Mouse (Mus musculus): Measurements from ENCODE around the gene Cers6. TPM values are rescaled to one million over a fixed set of nuclear protein-coding genes. Genes with fewer than 3 reads are reported as not detected.

The Cers6 gene
- polyA plus RNA-seq, 1 experiment: 10.3 TPM

- H3K27me3 ChIP-seq (ENCODE audit: control insufficient read depth, insufficient read depth, insufficient read length): no peaks in the 10 kb centered on the region
- H3ac ChIP-seq (ENCODE audit: control insufficient read depth, insufficient read length, low read depth): no peak overlapping the region
- no peak for TF ChIP-seq MYOD1 (IDR thresholded peaks at IDR 0.05; ENCODE audit: control insufficient read depth, insufficient read length, low read depth)
- TF ChIP-seq CEBPB (IDR thresholded peaks at IDR 0.05; ENCODE audit: low read depth): no peak
- TF ChIP-seq FOSL1 (IDR thresholded peaks at IDR 0.05; ENCODE audit: insufficient read depth, low read length, poor library complexity, severe bottlenecking): no peak
- TF ChIP-seq MAX (IDR thresholded peaks at IDR 0.05): no peak
- TF ChIP-seq MYOG (IDR thresholded peaks at IDR 0.05; ENCODE audit: control insufficient read depth, extremely low read depth, insufficient read length): no peak
- no peak for TF ChIP-seq USF1 (IDR thresholded peaks at IDR 0.05; ENCODE audit: low read depth)
- TF ChIP-seq CTCF (IDR thresholded peaks at IDR 0.05; ENCODE audit: control insufficient read depth, insufficient read depth, insufficient read length): no peak
- H3K79me3 ChIP-seq (ENCODE audit: low read depth): peaks cover 2% of the 10 kb centered on the region
- no peaks in the 10 kb centered on the region for H3K36me3 ChIP-seq (ENCODE audit: control insufficient read depth, insufficient read depth)
- H3K79me2 ChIP-seq (ENCODE audit: control insufficient read depth, insufficient read depth): peaks cover 8% of the 10 kb centered on the region
- no peak overlapping the region for H3K4me3 ChIP-seq (ENCODE audit: insufficient read depth, poor library complexity, severe bottlenecking)
These were observed 154.6 kb downstream of the Cers6 start for GRCm38 (mm10) chr2:69015822-69016221.

GRCm38 (mm10) chr2:69019026-69019565, 157.9 kb downstream of the Cers6 start:
- no peak for TF ChIP-seq FOSL1 (IDR thresholded peaks at IDR 0.05; ENCODE audit: insufficient read depth, low read length, poor library complexity, severe bottlenecking)
- no peak for TF ChIP-seq USF1 (IDR thresholded peaks at IDR 0.05; ENCODE audit: low read depth)
- no peak for TF ChIP-seq MAX (IDR thresholded peaks at IDR 0.05)
- TF ChIP-seq CTCF (IDR thresholded peaks at IDR 0.05; ENCODE audit: control insufficient read depth, insufficient read depth, insufficient read length): no peak
- no peak for TF ChIP-seq CEBPB (IDR thresholded peaks at IDR 0.05; ENCODE audit: low read depth)
- no peak for TF ChIP-seq MYOD1 (IDR thresholded peaks at IDR 0.05; ENCODE audit: control insufficient read depth, insufficient read length, low read depth)
- H3K79me3 ChIP-seq (ENCODE audit: low read depth): no peaks in the 10 kb centered on the region

GRCm38 (mm10) chr2:69019821-69020489, 158.7 kb downstream of the Cers6 start:
- no peaks in the 10 kb centered on the region for H3K36me3 ChIP-seq (ENCODE audit: control insufficient read depth, insufficient read depth)
- H3K79me2 ChIP-seq (ENCODE audit: control insufficient read depth, insufficient read depth): no peaks in the 10 kb centered on the region

More at GRCm38 (mm10) chr2:69019026-69019565, 157.9 kb downstream of the Cers6 start:
- Histone ChIP-seq H3ac (ENCODE audit: control insufficient read depth, insufficient read length, low read depth) (no peak overlapping the region), H3K27me3 (ENCODE audit: control insufficient read depth, insufficient read depth, insufficient read length) (no peaks in the 10 kb centered on the region), H3K36me3 (ENCODE audit: control insufficient read depth, insufficient read depth) (no peaks in the 10 kb centered on the region), H3K4me3 (ENCODE audit: insufficient read depth, poor library complexity, severe bottlenecking) (no peak overlapping the region), H3K79me2 (ENCODE audit: control insufficient read depth, insufficient read depth) (peaks cover 3% of the 10 kb centered on the region)

GRCm38 (mm10) chr2:69020636-69021310, 159.5 kb downstream of the Cers6 start:
- TF ChIP-seq USF1 (IDR thresholded peaks at IDR 0.05; ENCODE audit: low read depth) (no peak), MYOD1 (IDR thresholded peaks at IDR 0.05; ENCODE audit: control insufficient read depth, insufficient read length, low read depth) (no peak), FOSL1 (IDR thresholded peaks at IDR 0.05; ENCODE audit: insufficient read depth, low read length, poor library complexity, severe bottlenecking) (no peak), MAX (IDR thresholded peaks at IDR 0.05) (no peak), CTCF (IDR thresholded peaks at IDR 0.05; ENCODE audit: control insufficient read depth, insufficient read depth, insufficient read length) (no peak), MYOG (IDR thresholded peaks at IDR 0.05; ENCODE audit: control insufficient read depth, extremely low read depth, insufficient read length) (no peak), CEBPB (IDR thresholded peaks at IDR 0.05; ENCODE audit: low read depth) (no peak)
- no peaks in the 10 kb centered on the region for H3K79me2 ChIP-seq (ENCODE audit: control insufficient read depth, insufficient read depth)
- no peak overlapping the region for H3ac ChIP-seq (ENCODE audit: control insufficient read depth, insufficient read length, low read depth)
- no peaks in the 10 kb centered on the region for H3K36me3 ChIP-seq (ENCODE audit: control insufficient read depth, insufficient read depth)
- H3K79me3 ChIP-seq (ENCODE audit: low read depth): no peaks in the 10 kb centered on the region
- no peak overlapping the region for H3K4me3 ChIP-seq (ENCODE audit: insufficient read depth, poor library complexity, severe bottlenecking)
- H3K27me3 ChIP-seq (ENCODE audit: control insufficient read depth, insufficient read depth, insufficient read length): no peaks in the 10 kb centered on the region

More at GRCm38 (mm10) chr2:69019821-69020489, 158.7 kb downstream of the Cers6 start:
- TF ChIP-seq USF1 (IDR thresholded peaks at IDR 0.05; ENCODE audit: low read depth) (no peak), MYOG (IDR thresholded peaks at IDR 0.05; ENCODE audit: control insufficient read depth, extremely low read depth, insufficient read length) (no peak), CTCF (IDR thresholded peaks at IDR 0.05; ENCODE audit: control insufficient read depth, insufficient read depth, insufficient read length) (no peak), CEBPB (IDR thresholded peaks at IDR 0.05; ENCODE audit: low read depth) (no peak), FOSL1 (IDR thresholded peaks at IDR 0.05; ENCODE audit: insufficient read depth, low read length, poor library complexity, severe bottlenecking) (no peak), MAX (IDR thresholded peaks at IDR 0.05) (no peak), MYOD1 (IDR thresholded peaks at IDR 0.05; ENCODE audit: control insufficient read depth, insufficient read length, low read depth) (no peak)
- no peak overlapping the region for H3K4me3 ChIP-seq (ENCODE audit: insufficient read depth, poor library complexity, severe bottlenecking)
- H3K27me3 ChIP-seq (ENCODE audit: control insufficient read depth, insufficient read depth, insufficient read length): no peaks in the 10 kb centered on the region
- no peak overlapping the region for H3ac ChIP-seq (ENCODE audit: control insufficient read depth, insufficient read length, low read depth)
- H3K79me3 ChIP-seq (ENCODE audit: low read depth): no peaks in the 10 kb centered on the region

GRCm38 (mm10) chr2:69021516-69021915, 160.3 kb downstream of the Cers6 start:
- Histone ChIP-seq H3ac (ENCODE audit: control insufficient read depth, insufficient read length, low read depth) (no peak overlapping the region), H3K36me3 (ENCODE audit: control insufficient read depth, insufficient read depth) (no peaks in the 10 kb centered on the region), H3K79me3 (ENCODE audit: low read depth) (no peaks in the 10 kb centered on the region), H3K27me3 (ENCODE audit: control insufficient read depth, insufficient read depth, insufficient read length) (no peaks in the 10 kb centered on the region), H3K79me2 (ENCODE audit: control insufficient read depth, insufficient read depth) (no peaks in the 10 kb centered on the region), H3K4me3 (ENCODE audit: insufficient read depth, poor library complexity, severe bottlenecking) (no peak overlapping the region)
- TF ChIP-seq MYOD1 (IDR thresholded peaks at IDR 0.05; ENCODE audit: control insufficient read depth, insufficient read length, low read depth): no peak
- no peak for TF ChIP-seq CTCF (IDR thresholded peaks at IDR 0.05; ENCODE audit: control insufficient read depth, insufficient read depth, insufficient read length)
- no peak for TF ChIP-seq USF1 (IDR thresholded peaks at IDR 0.05; ENCODE audit: low read depth)
- no peak for TF ChIP-seq MYOG (IDR thresholded peaks at IDR 0.05; ENCODE audit: control insufficient read depth, extremely low read depth, insufficient read length)
- no peak for TF ChIP-seq MAX (IDR thresholded peaks at IDR 0.05)
- no peak for TF ChIP-seq CEBPB (IDR thresholded peaks at IDR 0.05; ENCODE audit: low read depth)
- TF ChIP-seq FOSL1 (IDR thresholded peaks at IDR 0.05; ENCODE audit: insufficient read depth, low read length, poor library complexity, severe bottlenecking): no peak
